Mouse (Mus musculus): ENCODE results near the gene Cdh1.

Gene Cdh1

GRCm38 (mm10) chr8:106656046-106656445 is 52.9 kb downstream of the Cdh1 start:
- DNase-seq (ENCODE audit: low spot score), result no peak

- no peak for DNase-seq (ENCODE audit: low spot score)
Observed at GRCm38 (mm10) chr8:106672786-106673185, 69.6 kb downstream of the Cdh1 start.

- DNase-seq (ENCODE audit: low spot score), result no peak
Observed at GRCm38 (mm10) chr8:106674318-106674717, 71.2 kb downstream of the Cdh1 start.

- DNase-seq (ENCODE audit: low spot score), result no peak
Observed at GRCm38 (mm10) chr8:106674894-106675293, 71.7 kb downstream of the Cdh1 start.

GRCm38 (mm10) chr8:106682971-106683668 is 80.0 kb downstream of the Cdh1 start, which contains the start of gene Tango6:
TSS of gene Tango6 (plus strand) at chr8:106683068.
- DNase-seq (ENCODE audit: low spot score), result peak; percentile 88

- no peak for DNase-seq (ENCODE audit: low spot score)
Observed at GRCm38 (mm10) chr8:106684387-106684786, 81.2 kb downstream of the Cdh1 start.

- DNase-seq (ENCODE audit: low spot score), result no peak
Observed at GRCm38 (mm10) chr8:106687479-106687878, 84.3 kb downstream of the Cdh1 start.

GRCm38 (mm10) chr8:106697748-106698248 is 94.6 kb downstream of the Cdh1 start:
- no peak for DNase-seq (ENCODE audit: low spot score)

- DNase-seq (ENCODE audit: low spot score), result peak; percentile 49
Observed at GRCm38 (mm10) chr8:106699588-106699987, 96.4 kb downstream of the Cdh1 start.

GRCm38 (mm10) chr8:106700131-106700530 is 97.0 kb downstream of the Cdh1 start:
- no peak for DNase-seq (ENCODE audit: low spot score)

GRCm38 (mm10) chr8:106701360-106701759 is 98.2 kb downstream of the Cdh1 start:
- no peak for DNase-seq (ENCODE audit: low spot score)

- DNase-seq (ENCODE audit: low spot score), result no peak
Observed at GRCm38 (mm10) chr8:106704199-106704900, 101.2 kb downstream of the Cdh1 start.

- no peak for DNase-seq (ENCODE audit: low spot score)
Observed at GRCm38 (mm10) chr8:106704901-106705321, 101.8 kb downstream of the Cdh1 start.

- no peak for DNase-seq (ENCODE audit: low spot score)
Observed at GRCm38 (mm10) chr8:106706194-106706593, 103.0 kb downstream of the Cdh1 start.

- DNase-seq (ENCODE audit: low spot score), result no peak
Observed at GRCm38 (mm10) chr8:106710002-106710401, 106.9 kb downstream of the Cdh1 start.

- no peak for DNase-seq (ENCODE audit: low spot score)
Observed at GRCm38 (mm10) chr8:106712487-106712886, 109.3 kb downstream of the Cdh1 start.

GRCm38 (mm10) chr8:106714297-106714696 is 111.1 kb downstream of the Cdh1 start:
- DNase-seq (ENCODE audit: low spot score), result no peak

GRCm38 (mm10) chr8:106718091-106718500 is 114.9 kb downstream of the Cdh1 start:
- peak; percentile 40 for DNase-seq (ENCODE audit: low spot score)

Data from ovary, postnatal 10 days (tissue).